Mouse (Mus musculus): ENCODE data around the gene a. TPM values are rescaled to one million over a fixed set of nuclear protein-coding genes. Genes with fewer than 3 reads are reported as not detected.

a gene
- polyA plus RNA-seq, 1 experiment from 2014 or later, result 0.35 TPM

GRCm38 (mm10) chr2:154936106-154936505 is 144.9 kb downstream of the a start:
- H3K4me1 ChIP-seq (ENCODE audit: insufficient read depth, low read length), result no peaks in the 10 kb centered on the region
- no peak overlapping the region for H3K4me3 ChIP-seq (ENCODE audit: low read length)
- H3K4me2 ChIP-seq (replicated peaks; ENCODE audit: low read depth, low read length), result no peak overlapping the region
- no peak for ATAC-seq (ENCODE audit: low FRiP score, low TSS enrichment)
- no peak overlapping the region for H3K27ac ChIP-seq (ENCODE audit: low read length)
- no peak overlapping the region for H3K9ac ChIP-seq (replicated peaks; ENCODE audit: low read length)
- H3K27me3 ChIP-seq (ENCODE audit: insufficient read depth, low read length), result no peaks in the 10 kb centered on the region; the same call in 1 of the 2 replicates
- H3K36me3 ChIP-seq (ENCODE audit: insufficient read depth, low read length), result no peaks in the 10 kb centered on the region
- WGBS, result 59% methylated on average over 6 of the region's 6 CpGs
- H3K9me3 ChIP-seq (ENCODE audit: low read length), result no peaks in the 10 kb centered on the region

GRCm38 (mm10) chr2:154936536-154937155 is 145.4 kb downstream of the a start:
- WGBS, result 66% methylated on average over 11 of the region's 11 CpGs
- Histone ChIP-seq H3K27ac (ENCODE audit: low read length) (no peak overlapping the region), H3K4me2 (replicated peaks; ENCODE audit: low read depth, low read length) (no peak overlapping the region), H3K4me3 (ENCODE audit: low read length) (no peak overlapping the region), H3K36me3 (ENCODE audit: insufficient read depth, low read length) (no peaks in the 10 kb centered on the region), H3K27me3 (ENCODE audit: insufficient read depth, low read length) (no peaks in the 10 kb centered on the region; the same call in 1 of the 2 replicates), H3K4me1 (ENCODE audit: insufficient read depth, low read length) (no peaks in the 10 kb centered on the region), H3K9me3 (ENCODE audit: low read length) (no peaks in the 10 kb centered on the region), H3K9ac (replicated peaks; ENCODE audit: low read length) (no peak overlapping the region)
- ATAC-seq (ENCODE audit: low FRiP score, low TSS enrichment), result no peak

GRCm38 (mm10) chr2:154937547-154938390 is 146.6 kb downstream of the a start:
- Histone ChIP-seq H3K4me2 (replicated peaks; ENCODE audit: low read depth, low read length) (no peak overlapping the region), H3K27me3 (ENCODE audit: insufficient read depth, low read length) (no peaks in the 10 kb centered on the region; the same call in 1 of the 2 replicates), H3K27ac (ENCODE audit: low read length) (no peak overlapping the region), H3K4me3 (ENCODE audit: low read length) (no peak overlapping the region), H3K36me3 (ENCODE audit: insufficient read depth, low read length) (no peaks in the 10 kb centered on the region), H3K9me3 (ENCODE audit: low read length) (no peaks in the 10 kb centered on the region), H3K4me1 (ENCODE audit: insufficient read depth, low read length) (peaks cover 4% of the 10 kb centered on the region; the same call in 1 of the 2 replicates), H3K9ac (replicated peaks; ENCODE audit: low read length) (no peak overlapping the region)
- WGBS, result 69% methylated on average over 8 of the region's 8 CpGs
- ATAC-seq (ENCODE audit: low FRiP score, low TSS enrichment), result no peak

GRCm38 (mm10) chr2:154941952-154942351 is 150.8 kb downstream of the a start:
- Histone ChIP-seq H3K9me3 (ENCODE audit: low read length) (no peaks in the 10 kb centered on the region), H3K4me2 (replicated peaks; ENCODE audit: low read depth, low read length) (no peak overlapping the region), H3K4me3 (ENCODE audit: low read length) (no peak overlapping the region), H3K9ac (replicated peaks; ENCODE audit: low read length) (no peak overlapping the region), H3K36me3 (ENCODE audit: insufficient read depth, low read length) (no peaks in the 10 kb centered on the region), H3K27me3 (ENCODE audit: insufficient read depth, low read length) (no peaks in the 10 kb centered on the region), H3K4me1 (ENCODE audit: insufficient read depth, low read length) (peaks cover 7% of the 10 kb centered on the region), H3K27ac (ENCODE audit: low read length) (no peak overlapping the region)
- WGBS, result 78% methylated on average over 10 of the region's 10 CpGs
- no peak for ATAC-seq (ENCODE audit: low FRiP score, low TSS enrichment)

- H3K4me3 ChIP-seq (ENCODE audit: low read length), result no peak overlapping the region; the same call in 1 of the 2 replicates
- no peaks in the 10 kb centered on the region for H3K36me3 ChIP-seq (ENCODE audit: insufficient read depth, low read length)
- ATAC-seq (ENCODE audit: low FRiP score, low TSS enrichment), result no peak
- H3K27ac ChIP-seq (ENCODE audit: low read length), result no peak overlapping the region
- H3K9ac ChIP-seq (replicated peaks; ENCODE audit: low read length), result peak overlapping the region; percentile 24; the same call in 1 of the 2 replicates
- H3K4me2 ChIP-seq (replicated peaks; ENCODE audit: low read depth, low read length), result no peak overlapping the region
- no peaks in the 10 kb centered on the region for H3K9me3 ChIP-seq (ENCODE audit: low read length)
- WGBS, result 65% methylated on average over 11 of the region's 11 CpGs
- peaks cover 7% of the 10 kb centered on the region for H3K4me1 ChIP-seq (ENCODE audit: insufficient read depth, low read length)
- no peaks in the 10 kb centered on the region for H3K27me3 ChIP-seq (ENCODE audit: insufficient read depth, low read length)
Observed at GRCm38 (mm10) chr2:154942546-154942945, 151.3 kb downstream of the a start.

GRCm38 (mm10) chr2:154943101-154943500 is 151.9 kb downstream of the a start:
- peak overlapping the region; percentile 28 for H3K4me3 ChIP-seq (ENCODE audit: low read length)
- H3K36me3 ChIP-seq (ENCODE audit: insufficient read depth, low read length), result no peaks in the 10 kb centered on the region
- peak overlapping the region; percentile 24; the same call in 1 of the 2 replicates for H3K9ac ChIP-seq (replicated peaks; ENCODE audit: low read length)
- WGBS, result 11% methylated on average over 11 of the region's 11 CpGs
- H3K4me1 ChIP-seq (ENCODE audit: insufficient read depth, low read length), result peaks cover 7% of the 10 kb centered on the region
- H3K4me2 ChIP-seq (replicated peaks; ENCODE audit: low read depth, low read length), result peak overlapping the region; percentile 43
- no peaks in the 10 kb centered on the region for H3K9me3 ChIP-seq (ENCODE audit: low read length)
- no peak for ATAC-seq (ENCODE audit: low FRiP score, low TSS enrichment)
- no peaks in the 10 kb centered on the region for H3K27me3 ChIP-seq (ENCODE audit: insufficient read depth, low read length)
- no peak overlapping the region for H3K27ac ChIP-seq (ENCODE audit: low read length)

GRCm38 (mm10) chr2:154946921-154947320 is 155.7 kb downstream of the a start:
- Histone ChIP-seq H3K9ac (replicated peaks; ENCODE audit: low read length) (no peak overlapping the region), H3K27ac (ENCODE audit: low read length) (no peak overlapping the region), H3K4me1 (ENCODE audit: insufficient read depth, low read length) (peaks cover 21% of the 10 kb centered on the region), H3K36me3 (ENCODE audit: insufficient read depth, low read length) (no peaks in the 10 kb centered on the region), H3K27me3 (ENCODE audit: insufficient read depth, low read length) (no peaks in the 10 kb centered on the region), H3K4me2 (replicated peaks; ENCODE audit: low read depth, low read length) (no peak overlapping the region), H3K9me3 (ENCODE audit: low read length) (no peaks in the 10 kb centered on the region), H3K4me3 (ENCODE audit: low read length) (no peak overlapping the region)
- no peak for ATAC-seq (ENCODE audit: low FRiP score, low TSS enrichment)
- 91% methylated on average over 3 of the region's 3 CpGs for WGBS

- 5% methylated on average over 7 of the region's 7 CpGs for WGBS
- H3K4me2 ChIP-seq (replicated peaks; ENCODE audit: low read depth, low read length), result peak overlapping the region; percentile 29; the same call in 1 of the 2 replicates
- ATAC-seq (ENCODE audit: low FRiP score, low TSS enrichment), result no peak
Observed at GRCm38 (mm10) chr2:154949352-154949751, 158.2 kb downstream of the a start.

GRCm38 (mm10) chr2:154949877-154950276 is 158.7 kb downstream of the a start:
- peak overlapping the region; percentile 80; the same call in 1 of the 2 replicates for H3K27ac ChIP-seq (ENCODE audit: low read length)
- ATAC-seq (ENCODE audit: low FRiP score, low TSS enrichment), result no peak

More at GRCm38 (mm10) chr2:154949352-154949751, 158.2 kb downstream of the a start:
- Histone ChIP-seq H3K36me3 (ENCODE audit: insufficient read depth, low read length) (no peaks in the 10 kb centered on the region), H3K9me3 (ENCODE audit: low read length) (no peaks in the 10 kb centered on the region), H3K27me3 (ENCODE audit: insufficient read depth, low read length) (no peaks in the 10 kb centered on the region), H3K4me1 (ENCODE audit: insufficient read depth, low read length) (peaks cover 14% of the 10 kb centered on the region), H3K4me3 (ENCODE audit: low read length) (no peak overlapping the region), H3K27ac (ENCODE audit: low read length) (peak overlapping the region; percentile 80), H3K9ac (replicated peaks; ENCODE audit: low read length) (no peak overlapping the region)

GRCm38 (mm10) chr2:154950601-154951000 is 159.4 kb downstream of the a start:
- Histone ChIP-seq H3K27ac (ENCODE audit: low read length) (no peak overlapping the region), H3K27me3 (ENCODE audit: insufficient read depth, low read length) (no peaks in the 10 kb centered on the region), H3K4me2 (replicated peaks; ENCODE audit: low read depth, low read length) (no peak overlapping the region), H3K9me3 (ENCODE audit: low read length) (no peaks in the 10 kb centered on the region), H3K4me3 (ENCODE audit: low read length) (no peak overlapping the region), H3K36me3 (ENCODE audit: insufficient read depth, low read length) (no peaks in the 10 kb centered on the region), H3K4me1 (ENCODE audit: insufficient read depth, low read length) (peaks cover 14% of the 10 kb centered on the region), H3K9ac (replicated peaks; ENCODE audit: low read length) (no peak overlapping the region)
- 36% methylated on average over 5 of the region's 5 CpGs for WGBS
- ATAC-seq (ENCODE audit: low FRiP score, low TSS enrichment), result peak; percentile 46; the same call in 1 of the 2 replicates

More at GRCm38 (mm10) chr2:154949877-154950276, 158.7 kb downstream of the a start:
- no peak overlapping the region for H3K9ac ChIP-seq (replicated peaks; ENCODE audit: low read length)
- H3K4me2 ChIP-seq (replicated peaks; ENCODE audit: low read depth, low read length), result no peak overlapping the region
- no peak overlapping the region for H3K4me3 ChIP-seq (ENCODE audit: low read length)
- H3K9me3 ChIP-seq (ENCODE audit: low read length), result no peaks in the 10 kb centered on the region
- peaks cover 14% of the 10 kb centered on the region for H3K4me1 ChIP-seq (ENCODE audit: insufficient read depth, low read length)
- no peaks in the 10 kb centered on the region for H3K27me3 ChIP-seq (ENCODE audit: insufficient read depth, low read length)
- no peaks in the 10 kb centered on the region for H3K36me3 ChIP-seq (ENCODE audit: insufficient read depth, low read length)
- WGBS, result 54% methylated on average over 9 of the region's 9 CpGs

Measured in kidney, embryonic 16.5 days (tissue).